32 mouse cellular contexts compared by ENCODE assay signal in genomic region chr7:141039386-141040107, GRCm38 (mm10). TPM values are rescaled to one million over a fixed set of nuclear protein-coding genes. Genes with fewer than 3 reads are reported as not detected.
"Had no signal": no experiment of that assay in that cellular context is flagged by ENCODE, and none has a peak within 500 bp of the region (broad histone marks: within the 10 kb centered on the region; RNA-seq: fewer than 3 reads in every experiment).

No protein-coding gene starts in this region.

- H3K9me3 ChIP-seq: heart, embryonic 13.5 days; heart, embryonic 15.5 days; hindbrain, embryonic 13.5 days; hindbrain, embryonic 15.5 days; kidney, embryonic 15.5 days; limb, embryonic 13.5 days; limb, embryonic 15.5 days; liver, embryonic 13.5 days had no signal

- H3K27ac ChIP-seq: heart, adult 2 months; heart, embryonic 13.5 days; heart, embryonic 15.5 days; hindbrain, embryonic 13.5 days; hindbrain, embryonic 15.5 days; hindbrain, postnatal 0 days; kidney, postnatal 0 days; limb, embryonic 15.5 days; liver, embryonic 13.5 days had no signal

- H3K9ac ChIP-seq: heart, embryonic 15.5 days; hindbrain, embryonic 13.5 days; hindbrain, embryonic 15.5 days; kidney, embryonic 15.5 days; limb, embryonic 13.5 days; limb, embryonic 15.5 days; liver, embryonic 13.5 days had no signal

- H3K4me1 ChIP-seq: hindbrain, embryonic 13.5 days; hindbrain, embryonic 15.5 days had no signal

- H3K27me3 ChIP-seq: heart, embryonic 13.5 days; heart, embryonic 15.5 days; hindbrain, embryonic 13.5 days; hindbrain, embryonic 15.5 days; kidney, embryonic 15.5 days; limb, embryonic 13.5 days; limb, embryonic 15.5 days; liver, embryonic 13.5 days had no signal

- ATAC-seq: hindbrain, postnatal 0 days; intestine, embryonic 16.5 days had no signal

- DNase-seq: gastrocnemius, postnatal 14 days; gastrocnemius, postnatal 36 days; heart, adult 2 months; heart, postnatal 14 days; heart, postnatal 36 days; kidney, adult 11 months; kidney, adult 2 months; kidney, adult 9 months; kidney, postnatal 14 days; kidney, postnatal 36 days; layer of hippocampus, adult 9-11 months; layer of hippocampus, postnatal 36 days; left cerebral cortex, postnatal 4 days; liver, embryonic 13.5 days had no signal

- H3K4me3 ChIP-seq: heart, adult 2 months; heart, embryonic 13.5 days; heart, embryonic 15.5 days; hindbrain, embryonic 13.5 days; hindbrain, embryonic 15.5 days; kidney, embryonic 15.5 days; limb, embryonic 13.5 days; limb, embryonic 15.5 days; liver, embryonic 13.5 days had no signal

- H3K36me3 ChIP-seq: heart, embryonic 13.5 days; heart, embryonic 15.5 days; hindbrain, embryonic 13.5 days; hindbrain, embryonic 15.5 days; kidney, embryonic 15.5 days; limb, embryonic 13.5 days; limb, embryonic 15.5 days; liver, embryonic 13.5 days had no signal

- H3K4me2 ChIP-seq: heart, embryonic 11.5 days; heart, embryonic 13.5 days; heart, embryonic 15.5 days; hindbrain, embryonic 13.5 days; hindbrain, embryonic 15.5 days; kidney, embryonic 15.5 days; limb, embryonic 13.5 days; limb, embryonic 15.5 days; liver, embryonic 13.5 days had no signal

RNA-seq across cellular contexts. Expression of gene Gm17387, which starts 10.6 kb away (rescaled TPM):
- polyA plus RNA-seq: gonadal fat pad, adult 2 months; heart, adult 2 months; heart, embryonic 11.5 days; heart, embryonic 13.5 days; heart, embryonic 15.5 days; heart, postnatal 0 days; hindbrain, embryonic 11.5 days; hindbrain, embryonic 13.5 days; hindbrain, embryonic 15.5 days; hindbrain, postnatal 0 days; intestine, embryonic 14.5 days; intestine, embryonic 16.5 days; kidney, adult 2 months; kidney, embryonic 15.5 days; kidney, postnatal 0 days; large intestine, adult 2 months; limb, embryonic 11.5 days; limb, embryonic 13.5 days; limb, embryonic 15.5 days; liver, adult 2 months; liver, embryonic 13.5 days had no signal

RNA-seq across cellular contexts. Expression of gene Ifitm6, which starts 21.8 kb away (rescaled TPM):
- polyA plus RNA-seq: hindbrain, embryonic 11.5 days; limb, embryonic 11.5 days; limb, embryonic 13.5 days had no signal
